Mouse (Mus musculus): ENCODE measurements around the gene Vmn2r46.
"Not testable (repeated sequence)": the region's sequence is repeated elsewhere in the genome, so short reads cannot be mapped to it uniquely, and the experiment has no call there.

The Vmn2r46 gene

GRCm38 (mm10) chr7:9770471-9770870 is at the start of gene Vmn2r46:
TSS of gene Vmn2r46 (minus strand) at chr7:9770571.
- not testable (repeated sequence) for DNase-seq (ENCODE audit: low read depth, low spot score)

All from ES-CJ7 (cell line).